Mouse (Mus musculus): ENCODE results near the gene Rd3. TPM values are rescaled to one million over a fixed set of nuclear protein-coding genes. Genes with fewer than 3 reads are reported as not detected.

The Rd3 gene
- total RNA-seq (2023), result under 1 TPM; 0.75 to 0.95 TPM

DNA sequence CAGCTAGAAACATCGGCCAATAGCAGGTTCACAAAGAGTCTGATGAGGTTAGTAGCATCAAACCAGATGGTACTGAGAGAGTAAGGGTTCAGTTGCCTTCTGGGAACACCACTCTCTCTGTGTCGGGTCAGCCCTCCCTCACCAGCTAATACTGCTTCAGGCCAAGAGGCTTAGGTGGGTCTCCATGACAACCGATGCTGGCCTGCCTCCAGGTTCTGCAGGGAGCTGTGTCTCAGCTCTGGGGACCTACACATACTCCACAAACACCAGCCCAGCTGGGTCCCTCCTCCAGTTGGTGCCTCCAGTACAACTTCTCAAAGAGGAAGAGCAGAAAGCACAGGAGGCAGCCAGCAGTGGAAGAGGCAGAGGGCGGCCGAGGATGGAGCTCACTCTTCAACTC lies at the start of gene Rd3:
Gene Rd3 (plus strand): TSS at position 184 of the 400 bp plus-strand sequence.

Other genes starting within 250 kb of the Rd3 start
- gene Nek2, start 155.9 kb upstream of the Rd3 start, total RNA-seq (2023), result 10 to 100 TPM; 19.4 to 21.3 TPM
- gene Slc30a1, start 70.6 kb upstream of the Rd3 start, total RNA-seq (2023), result 10 to 100 TPM in 1 of 2 experiments, 1 to 10 TPM in 1; 8.6 to 10.7 TPM
- 10 to 100 TPM; 10.2 to 18.2 TPM for gene Traf5, start 115.2 kb downstream of the Rd3 start, total RNA-seq (2023)
- 10 to 100 TPM; 16.4 to 18.1 TPM for gene Rcor3, start 160.7 kb downstream of the Rd3 start, total RNA-seq (2023)
- not detected for gene Kcnh1, start 213.4 kb downstream of the Rd3 start, total RNA-seq (2023)

Data from neutrophil, adult 59 days (primary cell).